Mouse (Mus musculus): ENCODE results near the gene Phb2. TPM values are rescaled to one million over a fixed set of nuclear protein-coding genes. Genes with fewer than 3 reads are reported as not detected.

Gene Phb2
- total and polyA plus RNA-seq, 3 experiments, result 309 to 815 (median 706) TPM

GRCm38 (mm10) chr6:124743647-124744046, 31.5 kb downstream of the Phb2 start:
- Histone ChIP-seq H3K27ac (ENCODE audit: control insufficient read depth, low read depth, low read length) (no peak overlapping the region), H3K9me3 (replicated peaks; ENCODE audit: insufficient read depth, low read length) (no peaks in the 10 kb centered on the region), H3K9ac (ENCODE audit: control insufficient read depth, low read depth, low read length, poor library complexity, severe bottlenecking) (no peak overlapping the region), H3K36me3 (ENCODE audit: control insufficient read depth in 1 of 2, insufficient read depth in 2 of 2, low read length in 2 of 2) (peaks cover 0 to 12% of the 10 kb centered on the region in 2 experiments; a peak in 2 of 4 replicates), H3K79me2 (ENCODE audit: control insufficient read depth, insufficient read depth, low read length, poor library complexity) (peaks cover 1% of the 10 kb centered on the region; the same call in 1 of the 2 replicates), H3K4me1 (ENCODE audit: control insufficient read depth in 1 of 2, insufficient read depth in 2 of 2, low read length in 2 of 2) (peaks cover 2 to 13% of the 10 kb centered on the region in 2 experiments; a peak in 3 of 4 replicates), H3K4me3 (ENCODE audit: control insufficient read depth in 1 of 2, insufficient read depth in 1 of 2, low read depth in 2 of 2, low read length in 2 of 2) (no peak overlapping the region), H3K27me3 (ENCODE audit: control insufficient read depth in 1 of 2, insufficient read depth in 2 of 2, low read length in 2 of 2) (no peaks in the 10 kb centered on the region)
- no peak for DNase-seq (ENCODE audit: low read depth, low spot score)
- TF ChIP-seq TAL1 (IDR thresholded peaks at IDR 0.05; ENCODE audit: low read length) (no peak), E2F4 (IDR thresholded peaks at IDR 0.05; ENCODE audit: borderline replicate concordance, low read depth, low read length) (no peak), UBTF (IDR thresholded peaks at IDR 0.05; ENCODE audit: borderline replicate concordance, insufficient read depth, low read depth, low read length) (no peak), ETS1 (IDR thresholded peaks at IDR 0.05; ENCODE audit: low read depth, low read length) (no peak), MYC (IDR thresholded peaks at IDR 0.05; ENCODE audit: low read depth, low read length) (no peak), CHD2 (IDR thresholded peaks at IDR 0.05; ENCODE audit: low read length) (no peak), ZNF384 (IDR thresholded peaks at IDR 0.05; ENCODE audit: low read depth, low read length) (no peak), POLR2AphosphoS5 (IDR thresholded peaks at IDR 0.05; ENCODE audit: borderline replicate concordance, low read depth, low read length) (no peak)

- Histone ChIP-seq H3K9me3 (replicated peaks; ENCODE audit: insufficient read depth, low read length) (no peaks in the 10 kb centered on the region), H3K36me3 (ENCODE audit: control insufficient read depth in 1 of 2, insufficient read depth in 2 of 2, low read length in 2 of 2) (peaks cover 0 to 7% of the 10 kb centered on the region in 2 experiments; a peak in 2 of 4 replicates), H3K27me3 (ENCODE audit: control insufficient read depth in 1 of 2, insufficient read depth in 2 of 2, low read length in 2 of 2) (no peaks in the 10 kb centered on the region), H3K4me3 (ENCODE audit: control insufficient read depth in 1 of 2, insufficient read depth in 1 of 2, low read depth in 2 of 2, low read length in 2 of 2) (peak overlapping the region in 1 of 2 experiments; percentile 9; a peak in 2 of 4 replicates), H3K4me1 (ENCODE audit: control insufficient read depth in 1 of 2, insufficient read depth in 2 of 2, low read length in 2 of 2) (peaks cover 2 to 6% of the 10 kb centered on the region in 2 experiments; a peak in 3 of 4 replicates), H3K27ac (ENCODE audit: control insufficient read depth, low read depth, low read length) (no peak overlapping the region), H3K79me2 (ENCODE audit: control insufficient read depth, insufficient read depth, low read length, poor library complexity) (peaks cover 1% of the 10 kb centered on the region; the same call in 1 of the 2 replicates), H3K9ac (ENCODE audit: control insufficient read depth, low read depth, low read length, poor library complexity, severe bottlenecking) (peak overlapping the region; percentile 46)
- no peak for TF ChIP-seq KAT2A (conservative IDR thresholded peaks at IDR 0.05; ENCODE audit: low read depth, low read length)
- TF ChIP-seq TCF12 (IDR thresholded peaks at IDR 0.05; ENCODE audit: low read depth, low read length), result no peak
- DNase-seq (ENCODE audit: low read depth, low spot score), result no peak
Measured at GRCm38 (mm10) chr6:124744755-124745321, 32.7 kb downstream of the Phb2 start.

GRCm38 (mm10) chr6:124745490-124746295, 33.6 kb downstream of the Phb2 start:
- Histone ChIP-seq H3K9ac (ENCODE audit: control insufficient read depth, low read depth, low read length, poor library complexity, severe bottlenecking) (peak overlapping the region; percentile 80), H3K36me3 (ENCODE audit: control insufficient read depth in 1 of 2, insufficient read depth in 2 of 2, low read length in 2 of 2) (peaks cover 0 to 4% of the 10 kb centered on the region in 2 experiments; a peak in 2 of 4 replicates), H3K4me1 (ENCODE audit: control insufficient read depth in 1 of 2, insufficient read depth in 2 of 2, low read length in 2 of 2) (peaks cover 0 to 4% of the 10 kb centered on the region in 2 experiments; a peak in 1 of 4 replicates), H3K4me3 (ENCODE audit: control insufficient read depth in 1 of 2, insufficient read depth in 1 of 2, low read depth in 2 of 2, low read length in 2 of 2) (peak overlapping the region; percentile 50 to 57), H3K79me2 (ENCODE audit: control insufficient read depth, insufficient read depth, low read length, poor library complexity) (peaks cover 1% of the 10 kb centered on the region; the same call in 1 of the 2 replicates), H3K9me3 (replicated peaks; ENCODE audit: insufficient read depth, low read length) (no peaks in the 10 kb centered on the region), H3K27ac (ENCODE audit: control insufficient read depth, low read depth, low read length) (peak overlapping the region; percentile 25; the same call in 1 of the 2 replicates), H3K27me3 (ENCODE audit: control insufficient read depth in 1 of 2, insufficient read depth in 2 of 2, low read length in 2 of 2) (no peaks in the 10 kb centered on the region)
- peak; percentile 97 for DNase-seq (ENCODE audit: low read depth, low spot score)
- no peak for TF ChIP-seq ZC3H11A (IDR thresholded peaks at IDR 0.05; ENCODE audit: low read depth, low read length)
- TF ChIP-seq USF1 (IDR thresholded peaks at IDR 0.05; ENCODE audit: low read depth, low read length), result 0 out of 2 replicates have a peak, but pooled peaks have one; percentile 44
- TF ChIP-seq NELFE (IDR thresholded peaks at IDR 0.05; ENCODE audit: low read depth, low read length), result peak; percentile 64; the same call in 1 of the 2 replicates
- TF ChIP-seq ELF1 (IDR thresholded peaks at IDR 0.05; ENCODE audit: low read depth, low read length), result peak; percentile 78
- TF ChIP-seq POLR2AphosphoS2 (IDR thresholded peaks at IDR 0.05; ENCODE audit: low read length), result peak; percentile 87
- no peak for TF ChIP-seq EP300 (IDR thresholded peaks at IDR 0.05; ENCODE audit: low read depth in 1 of 2, low read length in 2 of 2)
- peak; percentile 58 for TF ChIP-seq SMC3 (IDR thresholded peaks at IDR 0.05; ENCODE audit: low read depth, low read length)
- TF ChIP-seq GABPA (IDR thresholded peaks at IDR 0.05; ENCODE audit: low read depth, low read length), result peak; percentile 68; the same call in 1 of the 2 replicates
- TF ChIP-seq RCOR1 (IDR thresholded peaks at IDR 0.05; ENCODE audit: low read depth, low read length), result no peak
- TF ChIP-seq MAZ (IDR thresholded peaks at IDR 0.05; ENCODE audit: low read depth, low read length), result peak; percentile 22; the same call in 1 of the 2 replicates
- no peak for TF ChIP-seq UBTF (IDR thresholded peaks at IDR 0.05; ENCODE audit: borderline replicate concordance, insufficient read depth, low read depth, low read length)
- peak; percentile 60 to 94 (median 91); a peak in 5 of 6 replicates for TF ChIP-seq CTCF (IDR thresholded peaks at IDR 0.05 in 2 of 3, conservative IDR thresholded peaks at IDR 0.05 in 1 of 3; ENCODE audit: control insufficient read depth in 1 of 3, insufficient read depth in 1 of 3, low read depth in 2 of 3, low read length in 3 of 3, poor library complexity in 1 of 3, severe bottlenecking in 1 of 3)
- TF ChIP-seq HCFC1 (IDR thresholded peaks at IDR 0.05; ENCODE audit: low read depth, low read length), result peak; percentile 93
- TF ChIP-seq JUND (IDR thresholded peaks at IDR 0.05; ENCODE audit: low read depth, low read length), result no peak
